10 mouse cellular contexts compared by ENCODE assay signal in genomic region chr11:88534331-88534929, GRCm38 (mm10).
DNase-seq lines count a peak whose midpoint lies in the region; ATAC-seq and TF ChIP-seq lines count a peak whose summit lies in the region.
"Had no signal": no experiment of that assay in that cellular context is flagged by ENCODE, and none has a peak within 500 bp of the region (broad histone marks: within the 10 kb centered on the region; RNA-seq: fewer than 3 reads in every experiment).

No protein-coding gene starts in this region.

- H3K36me3 ChIP-seq in heart, postnatal 0 days (replicated peaks; ENCODE audit: control insufficient read depth, insufficient read depth, low read length), result no peaks in the 10 kb centered on the region
- no peaks in the 10 kb centered on the region for H3K36me3 ChIP-seq in embryonic facial prominence, embryonic 14.5 days (ENCODE audit: control insufficient read depth, insufficient read depth, low read length)
- no peaks in the 10 kb centered on the region for H3K36me3 ChIP-seq in hindbrain, postnatal 0 days (ENCODE audit: insufficient read depth, low read length)
- no peaks in the 10 kb centered on the region for H3K36me3 ChIP-seq in neural tube, embryonic 14.5 days (ENCODE audit: control insufficient read depth, insufficient read depth, low read length)
- H3K36me3 ChIP-seq: liver, embryonic 13.5 days had no signal

- ATAC-seq in heart, postnatal 0 days (ENCODE audit: insufficient read depth, low read depth), result no peak
- peak; percentile 62; the same call in 1 of the 2 replicates for ATAC-seq in embryonic facial prominence, embryonic 14.5 days (ENCODE audit: low read depth)
- ATAC-seq in hindbrain, postnatal 0 days, result no peak
- ATAC-seq in neural tube, embryonic 14.5 days (ENCODE audit: low read depth), result no peak

- TF ChIP-seq CTCF in heart, postnatal 0 days (IDR thresholded peaks at IDR 0.05; ENCODE audit: low read depth), result no peak
- no peak for TF ChIP-seq CTCF in hindbrain, postnatal 0 days (IDR thresholded peaks at IDR 0.05; ENCODE audit: low read depth)
- TF ChIP-seq CTCF in gastrocnemius, adult 2 months (IDR thresholded peaks at IDR 0.05), result no peak

- no peak overlapping the region for H3K9ac ChIP-seq in heart, postnatal 0 days (replicated peaks; ENCODE audit: low read depth, low read length)
- no peak overlapping the region for H3K9ac ChIP-seq in embryonic facial prominence, embryonic 14.5 days (ENCODE audit: low read depth, low read length)
- H3K9ac ChIP-seq in hindbrain, postnatal 0 days (replicated peaks; ENCODE audit: low read length), result 0 out of 2 replicates have a peak overlapping the region, but pooled peaks have one; percentile 5
- peak overlapping the region; percentile 29; the same call in 1 of the 2 replicates for H3K9ac ChIP-seq in neural tube, embryonic 14.5 days (replicated peaks; ENCODE audit: low read depth, low read length)
- H3K9ac ChIP-seq: liver, embryonic 13.5 days had no signal

- H3K9me3 ChIP-seq in heart, postnatal 0 days (replicated peaks; ENCODE audit: control insufficient read depth, low read length), result no peaks in the 10 kb centered on the region
- H3K9me3 ChIP-seq in embryonic facial prominence, embryonic 14.5 days (ENCODE audit: control insufficient read depth, low read length), result no peaks in the 10 kb centered on the region
- no peaks in the 10 kb centered on the region for H3K9me3 ChIP-seq in hindbrain, postnatal 0 days (ENCODE audit: low read length)
- H3K9me3 ChIP-seq in neural tube, embryonic 14.5 days (ENCODE audit: control insufficient read depth, low read length), result no peaks in the 10 kb centered on the region
- H3K9me3 ChIP-seq: liver, embryonic 13.5 days had no signal

- H3K4me1 ChIP-seq in heart, postnatal 0 days (ENCODE audit: control insufficient read depth, insufficient read depth), result peaks cover 27% of the 10 kb centered on the region
- H3K4me1 ChIP-seq in embryonic facial prominence, embryonic 14.5 days (ENCODE audit: control insufficient read depth, insufficient read depth, low read length), result peaks cover 22% of the 10 kb centered on the region
- H3K4me1 ChIP-seq in hindbrain, postnatal 0 days (ENCODE audit: insufficient read depth, low read length), result peaks cover 29% of the 10 kb centered on the region
- peaks cover 46% of the 10 kb centered on the region for H3K4me1 ChIP-seq in neural tube, embryonic 14.5 days (ENCODE audit: control insufficient read depth, insufficient read depth, low read length)

- H3K27ac ChIP-seq in heart, postnatal 0 days (ENCODE audit: low read depth), result 0 out of 2 replicates have a peak overlapping the region, but pooled peaks have one; percentile 6
- no peak overlapping the region; the same call in 1 of the 2 replicates for H3K27ac ChIP-seq in embryonic facial prominence, embryonic 14.5 days (replicated peaks; ENCODE audit: low read depth, low read length)
- peak overlapping the region; percentile 51; the same call in 1 of the 2 replicates for H3K27ac ChIP-seq in hindbrain, postnatal 0 days
- H3K27ac ChIP-seq in neural tube, embryonic 14.5 days (ENCODE audit: low read depth, low read length), result peak overlapping the region; percentile 55
- no peak overlapping the region for H3K27ac ChIP-seq in gastrocnemius, adult 2 months
- H3K27ac ChIP-seq: liver, embryonic 13.5 days had no signal

- H3K4me3 ChIP-seq in heart, postnatal 0 days (ENCODE audit: low read depth, low read length), result no peak overlapping the region
- no peak overlapping the region for H3K4me3 ChIP-seq in embryonic facial prominence, embryonic 14.5 days (ENCODE audit: low read depth, low read length)
- no peak overlapping the region for H3K4me3 ChIP-seq in hindbrain, postnatal 0 days (ENCODE audit: low read length)
- no peak overlapping the region for H3K4me3 ChIP-seq in neural tube, embryonic 14.5 days (ENCODE audit: low read depth, low read length)
- no peak overlapping the region for H3K4me3 ChIP-seq in gastrocnemius, adult 2 months
- H3K4me3 ChIP-seq: liver, embryonic 13.5 days had no signal

- intact Hi-C loops in gastrocnemius, adult 2 months (cut with DNase I), result no loop called here

- no peak for DNase-seq in heart, postnatal 0 days (ENCODE audit: low spot score)
- no peak for DNase-seq in heart, adult 11 months
- peak; percentile 70 for DNase-seq in embryonic facial prominence, embryonic 14.5 days (ENCODE audit: low spot score)
- DNase-seq in hindbrain, postnatal 0 days (ENCODE audit: low spot score), result no peak
- DNase-seq in gastrocnemius, adult 2 months, result no peak
- no peak for DNase-seq in adrenal gland, postnatal 14 days
- DNase-seq in adrenal gland, postnatal 10 days, result no peak
- DNase-seq: cerebellum, adult 8-10 months; liver, embryonic 13.5 days had no signal

- no peak for TF ChIP-seq EP300 in heart, postnatal 0 days (IDR thresholded peaks at IDR 0.05; ENCODE audit: low read depth)

- no peak overlapping the region for H3K4me2 ChIP-seq in heart, postnatal 0 days (ENCODE audit: low read depth, low read length)
- H3K4me2 ChIP-seq in embryonic facial prominence, embryonic 14.5 days (ENCODE audit: low read depth, low read length), result no peak overlapping the region
- no peak overlapping the region for H3K4me2 ChIP-seq in hindbrain, postnatal 0 days (ENCODE audit: low read depth, low read length)
- H3K4me2 ChIP-seq in neural tube, embryonic 14.5 days (ENCODE audit: low read depth, low read length), result no peak overlapping the region
- H3K4me2 ChIP-seq: liver, embryonic 13.5 days had no signal

- no peaks in the 10 kb centered on the region for H3K27me3 ChIP-seq in heart, postnatal 0 days (ENCODE audit: control insufficient read depth, insufficient read depth, low read length)
- no peaks in the 10 kb centered on the region for H3K27me3 ChIP-seq in embryonic facial prominence, embryonic 14.5 days (replicated peaks; ENCODE audit: control insufficient read depth, insufficient read depth, low read length)
- no peaks in the 10 kb centered on the region for H3K27me3 ChIP-seq in hindbrain, postnatal 0 days (ENCODE audit: insufficient read depth, low read length)
- H3K27me3 ChIP-seq in neural tube, embryonic 14.5 days (ENCODE audit: control insufficient read depth, insufficient read depth, low read length), result no peaks in the 10 kb centered on the region
- H3K27me3 ChIP-seq: liver, embryonic 13.5 days had no signal

- 45% methylated on average over 11 of the region's 11 CpGs for WGBS in heart, postnatal 0 days
- WGBS in embryonic facial prominence, embryonic 14.5 days, result 29% methylated on average over 11 of the region's 11 CpGs
- WGBS in hindbrain, postnatal 0 days, result 16% methylated on average over 11 of the region's 11 CpGs
- WGBS in neural tube, embryonic 14.5 days, result 3% methylated on average over 11 of the region's 11 CpGs

Comparison
In these comparisons a context has a peak if more than half of its experiments do, and no peak if none do; other contexts are left out.
1. H3K27ac ChIP-seq: peak in heart, postnatal 0 days (single experiment), hindbrain, postnatal 0 days (single experiment) and neural tube, embryonic 14.5 days (single experiment); none in embryonic facial prominence, embryonic 14.5 days (single experiment) and gastrocnemius, adult 2 months (single experiment).
2. H3K9ac ChIP-seq: peak in hindbrain, postnatal 0 days (single experiment) and neural tube, embryonic 14.5 days (single experiment); none in heart, postnatal 0 days (single experiment) and embryonic facial prominence, embryonic 14.5 days (single experiment).